Mouse (Mus musculus): ENCODE measurements around the gene Snx32. TPM values are rescaled to one million over a fixed set of nuclear protein-coding genes. Genes with fewer than 3 reads are reported as not detected.

Snx32 gene
- total and polyA plus RNA-seq, 2 experiments from 2014 or later: 68.1 to 77.7 TPM

- TF ChIP-seq CTCF (IDR thresholded peaks at IDR 0.05; ENCODE audit: low read depth): no peak
- WGBS: 94% methylated on average over 19 of the region's 19 CpGs
- DNase-seq: no peak
Measured at GRCm38 (mm10) chr19:5483386-5484359, 26.7 kb downstream of the Snx32 start.

GRCm38 (mm10) chr19:5481398-5481797 is 28.9 kb downstream of the Snx32 start:
- Histone ChIP-seq H3K27me3 (ENCODE audit: insufficient read depth, low read length) (no peaks in the 10 kb centered on the region), H3K36me3 (ENCODE audit: insufficient read depth) (peaks cover 70% of the 10 kb centered on the region), H3K4me2 (ENCODE audit: low read depth) (no peak overlapping the region), H3K9me3 (ENCODE audit: low read length) (no peaks in the 10 kb centered on the region), H3K9ac (no peak overlapping the region), H3K4me3 (ENCODE audit: low read depth, low read length) (no peak overlapping the region), H3K27ac (ENCODE audit: low read depth, low read length) (no peak overlapping the region), H3K4me1 (ENCODE audit: insufficient read depth) (no peaks in the 10 kb centered on the region)
- 94% methylated on average over 10 of the region's 10 CpGs for WGBS
- ATAC-seq (no peak), DNase-seq (no peak)
- TF ChIP-seq CTCF (IDR thresholded peaks at IDR 0.05; ENCODE audit: low read depth): no peak

More at GRCm38 (mm10) chr19:5483386-5484359, 26.7 kb downstream of the Snx32 start:
- Histone ChIP-seq H3K9me3 (ENCODE audit: low read length) (no peaks in the 10 kb centered on the region), H3K27ac (ENCODE audit: low read depth, low read length) (no peak overlapping the region), H3K27me3 (ENCODE audit: insufficient read depth, low read length) (no peaks in the 10 kb centered on the region), H3K9ac (no peak overlapping the region), H3K36me3 (ENCODE audit: insufficient read depth) (peaks cover 69% of the 10 kb centered on the region), H3K4me2 (ENCODE audit: low read depth) (no peak overlapping the region), H3K4me3 (ENCODE audit: low read depth, low read length) (no peak overlapping the region), H3K4me1 (ENCODE audit: insufficient read depth) (no peaks in the 10 kb centered on the region)
- no peak for ATAC-seq

- TF ChIP-seq CTCF (IDR thresholded peaks at IDR 0.05; ENCODE audit: low read depth): no peak
- DNase-seq (no peak), ATAC-seq (no peak)
- Histone ChIP-seq H3K4me3 (ENCODE audit: low read depth, low read length) (no peak overlapping the region), H3K36me3 (ENCODE audit: insufficient read depth) (peaks cover 56% of the 10 kb centered on the region), H3K4me1 (ENCODE audit: insufficient read depth) (peaks cover 6% of the 10 kb centered on the region; the same call in 1 of the 2 replicates), H3K27me3 (ENCODE audit: insufficient read depth, low read length) (no peaks in the 10 kb centered on the region), H3K27ac (ENCODE audit: low read depth, low read length) (no peak overlapping the region), H3K4me2 (ENCODE audit: low read depth) (no peak overlapping the region), H3K9me3 (ENCODE audit: low read length) (no peaks in the 10 kb centered on the region), H3K9ac (no peak overlapping the region)
- WGBS: 92% methylated on average over 10 of the region's 10 CpGs
Measured at GRCm38 (mm10) chr19:5480016-5480415, 30.3 kb downstream of the Snx32 start.

- WGBS: 86% methylated on average over 18 of the region's 18 CpGs
- no peak for TF ChIP-seq CTCF (IDR thresholded peaks at IDR 0.05; ENCODE audit: low read depth)
- peaks cover 6% of the 10 kb centered on the region; the same call in 1 of the 2 replicates for H3K4me1 ChIP-seq (ENCODE audit: insufficient read depth)
Measured at GRCm38 (mm10) chr19:5477668-5478300, 32.6 kb downstream of the Snx32 start.

GRCm38 (mm10) chr19:5477004-5477667 is 33.2 kb downstream of the Snx32 start:
- peaks cover 29% of the 10 kb centered on the region for H3K36me3 ChIP-seq (ENCODE audit: insufficient read depth)
- no peak overlapping the region for H3K4me2 ChIP-seq (ENCODE audit: low read depth)
- H3K9me3 ChIP-seq (ENCODE audit: low read length): no peaks in the 10 kb centered on the region
- ATAC-seq (no peak), DNase-seq (no peak)
- peaks cover 6% of the 10 kb centered on the region; the same call in 1 of the 2 replicates for H3K4me1 ChIP-seq (ENCODE audit: insufficient read depth)
- no peak overlapping the region for H3K27ac ChIP-seq (ENCODE audit: low read depth, low read length)
- no peak overlapping the region for H3K9ac ChIP-seq
- H3K4me3 ChIP-seq (ENCODE audit: low read depth, low read length): no peak overlapping the region
- no peaks in the 10 kb centered on the region for H3K27me3 ChIP-seq (ENCODE audit: insufficient read depth, low read length)
- no peak for TF ChIP-seq CTCF (IDR thresholded peaks at IDR 0.05; ENCODE audit: low read depth)
- 84% methylated on average over 10 of the region's 10 CpGs for WGBS

More at GRCm38 (mm10) chr19:5477668-5478300, 32.6 kb downstream of the Snx32 start:
- H3K4me3 ChIP-seq (ENCODE audit: low read depth, low read length): no peak overlapping the region
- ATAC-seq: no peak
- H3K27me3 ChIP-seq (ENCODE audit: insufficient read depth, low read length): no peaks in the 10 kb centered on the region
- no peak overlapping the region for H3K9ac ChIP-seq
- no peak overlapping the region for H3K4me2 ChIP-seq (ENCODE audit: low read depth)
- H3K9me3 ChIP-seq (ENCODE audit: low read length): no peaks in the 10 kb centered on the region
- no peak overlapping the region for H3K27ac ChIP-seq (ENCODE audit: low read depth, low read length)
- DNase-seq: no peak
- peaks cover 36% of the 10 kb centered on the region for H3K36me3 ChIP-seq (ENCODE audit: insufficient read depth)

GRCm38 (mm10) chr19:5475069-5475714 is 35.1 kb downstream of the Snx32 start:
- Histone ChIP-seq H3K4me3 (ENCODE audit: low read depth, low read length) (peak overlapping the region; percentile 56), H3K27me3 (ENCODE audit: insufficient read depth, low read length) (no peaks in the 10 kb centered on the region), H3K4me1 (ENCODE audit: insufficient read depth) (peaks cover 6% of the 10 kb centered on the region; the same call in 1 of the 2 replicates), H3K4me2 (ENCODE audit: low read depth) (peak overlapping the region; percentile 97), H3K36me3 (ENCODE audit: insufficient read depth) (peaks cover 14% of the 10 kb centered on the region; the same call in 1 of the 2 replicates), H3K9me3 (ENCODE audit: low read length) (no peaks in the 10 kb centered on the region), H3K27ac (ENCODE audit: low read depth, low read length) (peak overlapping the region; percentile 59), H3K9ac (peak overlapping the region; percentile 76)
- TF ChIP-seq CTCF (IDR thresholded peaks at IDR 0.05; ENCODE audit: low read depth): no peak
- peak; percentile 21 for ATAC-seq
- no peak for DNase-seq
- WGBS: 19% methylated on average over 13 of the region's 13 CpGs

Measured in forebrain, postnatal 0 days (tissue).